Mouse (Mus musculus) gonadal fat pad, adult 2 months (tissue): ENCODE measurements around the gene Pabpn1. TPM values are rescaled to one million over a fixed set of nuclear protein-coding genes. Genes with fewer than 3 reads are reported as not detected.
"Not testable (repeated sequence)": the region's sequence is repeated elsewhere in the genome, so short reads cannot be mapped to it uniquely, and the experiment has no call there.

ENCODE experiments used
- DNase-seq: peaks from one replicate; pipeline ENCODE4 v3.0.0-alpha.2; 2012; ENCODE audit warnings: low read depth
- polyA plus RNA-seq: library from polyadenylated mRNA; depleted of rRNA; stranded (reverse); fragments of >200 nt; gene quantifications from 2 replicates; pipeline ENCODE4 v1.2.3, GENCODE M21; 2012; rRNA removed

Pabpn1 gene
- polyA plus RNA-seq, 1 experiment = 205 TPM

DNA sequence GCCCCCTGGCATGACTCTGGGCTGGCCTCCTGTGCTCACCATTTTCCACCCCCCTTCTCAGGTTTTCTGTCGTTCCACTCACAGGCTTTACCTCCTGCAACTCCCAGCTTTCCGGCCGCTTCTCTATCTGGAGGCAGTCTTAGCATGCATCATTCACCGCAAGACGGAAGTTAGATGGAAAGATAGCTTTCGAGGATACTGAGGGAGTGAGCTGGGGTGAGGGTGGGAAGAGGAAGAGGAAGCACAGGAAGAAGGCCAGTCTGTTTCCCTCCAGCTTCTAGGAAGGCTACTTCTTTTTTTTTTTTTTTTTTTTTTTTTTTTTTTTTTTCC is 44.5 kb downstream of the Pabpn1 start:
- DNase-seq = no peak

DNA sequence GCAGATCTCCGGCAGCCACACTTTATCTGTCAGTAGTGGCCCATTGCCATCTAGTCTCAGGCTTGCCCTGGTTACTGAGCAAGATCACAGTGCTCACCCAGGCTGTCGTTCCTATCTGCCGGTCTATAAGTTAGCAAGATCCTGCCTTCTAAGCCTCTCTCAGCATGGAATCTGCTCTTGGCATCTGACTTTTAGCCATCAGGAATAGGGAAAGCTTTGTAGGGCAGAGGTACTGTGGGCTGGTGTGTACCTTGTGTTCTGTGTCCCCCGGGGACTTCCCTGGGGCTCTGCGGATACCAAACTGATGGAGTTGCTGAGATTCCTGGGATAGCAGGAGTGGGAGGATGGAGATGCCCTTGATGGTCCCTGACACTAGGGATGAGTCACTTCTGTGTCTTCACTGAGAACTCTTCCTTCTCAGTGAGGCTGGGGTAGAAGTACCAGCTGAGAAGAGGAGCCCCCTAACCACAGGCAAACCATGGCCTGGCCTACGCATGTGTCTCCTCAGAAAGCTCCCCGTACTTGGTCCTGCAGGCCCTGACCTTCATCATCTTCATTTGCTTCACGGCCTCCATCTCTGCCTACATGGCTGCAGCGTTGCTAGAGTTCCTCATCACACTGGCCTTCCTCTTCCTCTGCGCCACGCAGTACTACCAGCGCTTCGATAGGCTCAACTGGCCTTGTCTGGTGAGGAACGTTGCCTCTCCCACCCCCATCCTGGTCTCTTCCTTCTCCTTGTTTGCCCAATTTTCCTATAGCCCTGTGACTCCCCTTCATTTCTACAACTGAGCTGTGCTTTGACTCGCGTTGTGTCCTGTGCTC is 45.3 kb downstream of the Pabpn1 start:
- DNase-seq = no peak

DNA sequence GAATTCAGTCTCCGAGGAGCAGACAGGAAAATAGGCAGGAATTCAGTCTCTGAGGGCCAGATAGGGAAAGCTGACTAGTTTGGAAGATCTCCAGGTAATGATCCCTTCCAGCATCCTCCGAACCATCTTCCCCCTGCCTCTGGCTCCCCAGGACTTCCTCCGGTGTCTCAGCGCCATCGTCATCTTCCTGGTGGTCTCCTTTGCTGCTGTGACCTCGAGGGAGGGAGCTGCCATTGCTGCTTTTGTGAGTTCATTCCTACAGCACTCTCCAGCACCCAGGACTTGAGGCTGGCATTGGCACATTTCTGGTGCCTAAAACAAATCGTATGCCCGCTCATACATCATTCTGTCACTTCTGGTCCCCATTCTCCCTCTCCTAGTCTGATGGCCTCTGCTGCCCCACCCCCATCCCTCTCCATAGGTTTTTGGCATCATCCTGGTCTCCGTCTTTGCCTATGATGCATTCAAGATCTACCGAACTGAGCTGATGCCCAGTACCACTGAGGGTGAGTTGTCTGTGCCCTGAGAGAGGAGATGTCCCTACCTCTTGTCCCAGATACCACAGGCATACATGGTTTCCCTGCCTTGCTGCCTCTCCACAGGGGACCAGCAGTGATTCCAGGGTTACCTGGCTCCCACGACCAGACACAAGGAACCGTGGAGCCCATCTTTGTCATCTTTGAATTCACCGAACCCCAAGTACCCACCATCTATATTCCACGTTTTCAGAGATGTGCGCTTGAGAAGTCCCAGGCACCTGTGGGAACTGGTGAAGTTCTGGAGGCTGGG is 46.3 kb downstream of the Pabpn1 start:
- no peak for DNase-seq

DNA sequence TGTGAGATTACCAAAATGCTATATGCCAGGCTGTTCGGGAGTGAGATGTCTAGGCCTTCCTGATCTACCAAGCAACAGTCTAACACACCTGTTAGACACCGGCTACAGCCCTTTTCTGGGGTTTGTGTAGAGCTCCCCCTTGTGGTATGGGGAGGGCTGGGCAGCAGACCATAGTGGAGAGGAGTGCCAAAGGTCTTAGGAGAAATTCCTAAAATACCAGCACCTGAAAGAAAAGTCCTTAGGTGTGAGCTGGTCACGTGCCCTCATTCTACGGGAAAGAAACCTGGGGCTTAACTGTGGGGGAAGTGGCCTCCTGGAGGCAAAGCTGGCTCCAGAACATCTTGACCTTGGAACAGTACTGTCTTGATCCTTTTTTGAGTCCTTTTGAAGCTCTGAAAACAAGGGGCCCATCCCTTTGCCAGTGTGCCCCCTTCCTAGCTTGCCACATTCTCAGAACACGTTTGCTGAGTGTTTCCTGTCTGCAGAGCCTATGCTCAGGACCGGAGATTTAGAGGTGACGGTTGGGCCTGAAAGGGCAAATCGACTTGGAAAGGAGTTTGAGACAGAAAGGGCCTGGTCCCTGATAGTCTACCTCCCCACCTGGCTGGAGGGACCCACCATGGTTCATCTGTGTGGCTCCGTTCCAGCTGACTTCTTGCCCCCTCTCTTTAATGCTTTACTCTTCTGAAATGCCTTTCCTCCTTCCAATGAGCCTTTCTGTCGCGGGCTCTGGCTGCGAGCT is 47.3 kb downstream of the Pabpn1 start:
- no peak for DNase-seq

DNA sequence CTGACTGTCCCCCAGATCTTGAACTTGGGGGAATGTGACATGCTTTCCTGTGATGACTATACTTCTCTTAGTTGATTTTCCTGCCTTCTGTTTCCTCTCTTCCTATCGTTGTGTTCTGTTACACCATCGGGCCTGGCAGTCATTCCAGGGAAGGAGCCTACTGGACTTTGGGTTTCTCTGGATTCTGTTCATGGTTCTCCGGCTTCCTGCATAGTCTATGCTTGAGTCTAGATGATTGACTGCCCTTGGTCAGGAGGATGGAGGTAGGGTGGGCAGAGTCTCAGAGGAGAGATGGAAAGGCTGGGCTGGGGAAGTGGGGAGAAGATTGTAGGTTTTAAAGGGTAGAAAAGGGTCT is 47.9 kb downstream of the Pabpn1 start:
- DNase-seq = no peak

DNA sequence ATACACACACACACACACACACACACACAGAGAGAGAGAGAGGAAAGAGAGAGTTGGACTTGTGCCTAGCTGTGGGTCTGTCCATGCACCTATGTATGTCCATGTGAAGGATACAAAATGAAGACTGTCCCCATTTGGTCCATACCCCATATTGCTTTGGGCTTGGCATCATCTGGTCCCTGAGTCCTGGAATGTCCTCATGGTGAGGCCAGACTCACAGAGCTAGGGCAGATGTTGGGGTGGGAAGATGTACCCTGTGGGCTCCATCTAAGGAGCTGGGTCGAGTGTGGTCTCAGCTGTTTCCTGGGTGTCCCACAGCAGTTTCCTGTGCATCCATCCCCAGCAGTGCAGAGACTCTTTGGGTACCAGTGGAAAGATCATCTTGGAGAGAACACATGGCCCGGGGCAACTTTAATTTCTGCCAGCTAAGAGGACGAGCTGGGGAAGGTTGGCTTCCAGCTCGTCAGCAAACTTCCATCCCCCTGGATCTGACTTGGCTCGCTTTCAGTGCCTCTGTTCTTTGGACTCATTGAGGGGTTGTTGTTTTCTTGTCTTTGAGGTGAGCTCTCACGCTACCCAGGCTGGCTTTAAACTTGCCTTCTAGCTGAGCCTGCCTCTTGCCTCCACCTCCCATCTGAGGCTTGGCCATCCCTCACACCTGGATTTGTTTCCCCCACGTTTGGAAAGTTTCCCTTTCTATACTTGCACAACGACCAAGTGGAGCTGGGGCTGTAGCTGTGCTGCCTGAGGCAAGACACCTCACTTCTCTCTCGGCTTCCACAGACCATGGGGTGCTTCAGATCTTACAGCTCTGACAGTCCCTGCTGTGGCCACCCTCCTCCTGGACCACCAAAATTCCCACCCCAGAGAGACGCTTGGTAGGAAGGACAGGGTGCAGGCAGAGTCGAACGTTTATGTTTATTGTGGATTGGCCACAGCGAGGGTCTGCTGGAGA is 49.0 kb downstream of the Pabpn1 start:
- no peak for DNase-seq

DNA sequence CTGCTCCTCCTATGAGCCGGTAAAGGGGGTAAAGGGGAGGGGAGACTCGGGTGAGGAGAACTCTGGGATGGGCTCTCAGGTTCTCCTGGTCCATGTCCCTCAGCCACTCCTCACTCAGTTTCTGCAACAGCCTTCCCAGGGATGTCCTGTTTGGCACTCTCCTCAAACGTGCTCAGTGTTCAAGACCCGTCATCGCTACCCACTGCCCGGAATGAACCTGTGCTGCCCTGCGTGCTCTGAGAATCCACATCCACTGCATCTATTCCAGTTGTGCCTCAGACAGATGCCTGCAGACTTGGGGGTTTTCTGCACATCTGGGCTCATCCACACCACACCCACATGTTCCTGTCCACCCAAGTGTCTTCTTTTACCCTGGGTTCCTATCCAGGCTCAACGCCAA is 50.2 kb downstream of the Pabpn1 start:
- no peak for DNase-seq

DNA sequence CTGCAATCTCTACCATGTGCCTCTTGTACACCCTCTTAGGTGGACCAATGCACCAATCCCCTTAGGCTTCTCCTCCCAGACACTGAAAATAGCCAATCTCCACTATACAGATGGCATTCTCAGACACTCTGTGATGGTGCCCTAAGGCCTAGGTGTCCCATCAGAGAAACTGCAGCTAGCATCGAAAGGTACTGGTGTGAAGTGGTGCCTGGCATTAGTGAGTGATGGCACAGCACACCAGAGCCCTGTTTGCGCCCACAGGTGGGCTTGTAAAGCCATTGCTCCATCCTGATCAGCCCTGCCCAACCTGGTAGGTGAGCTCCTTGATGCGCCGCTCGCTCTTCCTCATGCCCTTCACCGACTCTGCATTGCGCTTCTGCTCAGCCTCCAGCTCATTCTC is 51.7 kb downstream of the Pabpn1 start:
- DNase-seq = no peak

DNA sequence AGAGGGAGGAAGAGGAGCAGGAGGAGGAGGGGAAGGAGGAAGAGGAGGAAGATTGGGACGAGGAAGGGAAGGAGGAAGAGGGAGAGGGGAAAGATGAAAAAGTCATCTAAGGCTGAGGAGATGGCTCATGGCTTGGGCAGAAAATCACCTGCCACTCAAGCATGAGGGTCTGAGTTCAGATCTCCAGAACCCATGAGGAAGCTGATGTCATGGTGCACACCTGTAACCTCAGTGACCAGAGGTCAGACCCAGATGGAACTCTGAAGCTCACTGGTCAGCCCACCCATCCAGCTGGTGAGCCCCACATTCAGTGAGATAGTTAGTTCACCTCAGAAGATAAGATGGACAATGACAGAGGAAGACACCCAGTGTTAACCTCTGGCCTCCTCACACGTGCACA is 52.6 kb downstream of the Pabpn1 start:
- no peak for DNase-seq

DNA sequence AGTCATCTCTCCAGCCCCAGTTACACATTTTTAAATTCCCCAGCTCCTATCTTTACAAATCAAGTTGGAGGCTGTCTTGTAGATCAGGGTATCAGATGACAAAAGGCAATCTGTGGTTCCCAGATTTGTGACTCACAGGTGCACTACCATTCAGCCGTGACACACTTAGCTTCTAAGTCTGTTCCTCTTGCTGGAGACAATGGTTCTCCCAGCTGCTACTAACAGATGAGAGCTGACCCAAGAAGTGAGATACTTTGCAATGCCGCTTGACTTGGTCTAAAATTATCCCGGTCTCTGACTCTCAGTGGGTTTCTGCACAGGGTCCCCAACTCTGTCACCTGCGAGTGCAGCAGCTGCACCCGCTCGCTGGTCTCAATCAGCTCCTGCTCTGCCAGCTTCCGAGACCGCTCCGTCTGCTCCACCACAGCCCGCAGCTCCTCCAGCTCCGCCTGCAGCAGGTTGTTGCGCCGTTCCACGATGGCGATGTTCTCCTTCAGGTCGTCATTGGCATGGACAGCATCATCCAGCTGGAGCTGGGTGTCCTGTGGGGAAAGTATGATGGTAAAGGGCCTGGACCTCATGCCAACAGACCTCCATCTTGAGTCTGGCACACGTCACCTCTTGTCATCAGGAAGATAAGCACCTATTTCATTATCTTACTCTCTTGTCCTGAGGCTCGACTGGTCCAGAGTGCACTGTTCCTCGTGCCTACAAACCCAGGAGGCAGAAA is 53.8 kb downstream of the Pabpn1 start:
- no peak for DNase-seq

DNA sequence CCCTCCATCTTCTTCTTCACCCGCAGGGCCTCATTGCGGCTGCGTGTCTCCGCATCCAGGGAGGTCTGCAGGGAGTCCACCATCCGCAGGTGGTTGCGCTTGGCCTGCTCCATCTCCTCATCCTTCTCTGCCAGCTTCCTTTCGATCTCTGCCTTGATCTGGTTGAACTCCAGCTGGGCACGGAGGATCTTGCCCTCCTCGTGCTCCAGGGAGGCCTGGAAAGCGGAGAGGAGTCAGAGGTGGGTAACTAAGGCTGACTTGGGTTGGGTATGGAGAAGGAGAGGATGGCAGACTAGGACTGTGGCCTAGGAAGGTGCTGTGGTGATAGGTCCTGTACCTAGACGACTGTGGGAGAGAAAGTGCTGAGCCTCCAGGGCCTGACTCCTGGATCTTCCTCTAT is 54.7 kb downstream of the Pabpn1 start:
- DNase-seq = not testable (repeated sequence)

Other genes starting within 250 kb of the Pabpn1 start
- gene 1700123O20Rik, start 206.3 kb upstream of the Pabpn1 start, polyA plus RNA-seq = 57.6 and 61.5 TPM in 2 replicates
- 94.9 and 98.3 TPM in 2 replicates for gene Acin1, start 205.6 kb upstream of the Pabpn1 start, polyA plus RNA-seq
- gene Gm29776, start 193.7 kb upstream of the Pabpn1 start, polyA plus RNA-seq = 0.08 and 0.16 TPM in 2 replicates
- gene Cebpe, start 180.3 kb upstream of the Pabpn1 start, polyA plus RNA-seq = 0.48 and 0.63 TPM in 2 replicates
- gene Slc7a8, start 110.6 kb upstream of the Pabpn1 start, polyA plus RNA-seq = 41.8 and 54.3 TPM in 2 replicates
- not detected in 2 replicates for gene Rnf212b, start 78.4 kb upstream of the Pabpn1 start, polyA plus RNA-seq
- gene Homez, start 21.5 kb upstream of the Pabpn1 start, polyA plus RNA-seq = 9.1 and 10.1 TPM in 2 replicates
- gene Ppp1r3e, start 14.9 kb upstream of the Pabpn1 start, polyA plus RNA-seq = 26.7 and 30.8 TPM in 2 replicates
- gene Bcl2l2, start 9.1 kb upstream of the Pabpn1 start, polyA plus RNA-seq = 76.2 and 83.0 TPM in 2 replicates
- 1.4 and 4.1 TPM in 2 replicates for gene Gm20521, start 9.1 kb upstream of the Pabpn1 start, polyA plus RNA-seq
- 63.8 and 66.2 TPM in 2 replicates for gene Slc22a17, start 20.6 kb downstream of the Pabpn1 start, polyA plus RNA-seq
- gene Efs, start 33.6 kb downstream of the Pabpn1 start, polyA plus RNA-seq = 12.1 and 13.9 TPM in 2 replicates
- gene Il25, start 40.2 kb downstream of the Pabpn1 start, polyA plus RNA-seq = 0.11 TPM in 1 of 2 replicates, not detected in the other
- 0.63 and 0.74 TPM in 2 replicates for gene Cmtm5, start 43.8 kb downstream of the Pabpn1 start, polyA plus RNA-seq
- gene Myh6, start 74.4 kb downstream of the Pabpn1 start, polyA plus RNA-seq = 0.03 TPM in 1 of 2 replicates, not detected in the other
- not detected in 2 replicates for gene Gm17428, start 84.4 kb downstream of the Pabpn1 start, polyA plus RNA-seq
- gene Myh7, start 102.1 kb downstream of the Pabpn1 start, polyA plus RNA-seq = 0.18 and 0.54 TPM in 2 replicates
- gene Ngdn, start 123.0 kb downstream of the Pabpn1 start, polyA plus RNA-seq = 12.1 and 14.6 TPM in 2 replicates
- 0.69 and 1.3 TPM in 2 replicates for gene Zfhx2, start 199.8 kb downstream of the Pabpn1 start, polyA plus RNA-seq
- 9.6 and 13.0 TPM in 2 replicates for gene Thtpa, start 202.3 kb downstream of the Pabpn1 start, polyA plus RNA-seq
- gene Ap1g2, start 214.1 kb downstream of the Pabpn1 start, polyA plus RNA-seq = 19.2 and 26.4 TPM in 2 replicates
- 0.41 and 0.45 TPM in 2 replicates for gene Jph4, start 224.4 kb downstream of the Pabpn1 start, polyA plus RNA-seq